Mouse (Mus musculus) heart, postnatal 0 days (tissue): ENCODE data around the gene Slc4a10.

Experiments
- CTCF ChIP-seq: IDR thresholded peaks from 2 replicates; pipeline ENCODE4 v1.5.1; 2016; ENCODE audit warnings: antibody characterized with exemption, control low read depth, low read depth
- EP300 ChIP-seq: IDR thresholded peaks from 2 replicates; pipeline ENCODE4 v1.6.1; 2016; ENCODE audit warnings: antibody characterized with exemption, low read depth

DNA sequence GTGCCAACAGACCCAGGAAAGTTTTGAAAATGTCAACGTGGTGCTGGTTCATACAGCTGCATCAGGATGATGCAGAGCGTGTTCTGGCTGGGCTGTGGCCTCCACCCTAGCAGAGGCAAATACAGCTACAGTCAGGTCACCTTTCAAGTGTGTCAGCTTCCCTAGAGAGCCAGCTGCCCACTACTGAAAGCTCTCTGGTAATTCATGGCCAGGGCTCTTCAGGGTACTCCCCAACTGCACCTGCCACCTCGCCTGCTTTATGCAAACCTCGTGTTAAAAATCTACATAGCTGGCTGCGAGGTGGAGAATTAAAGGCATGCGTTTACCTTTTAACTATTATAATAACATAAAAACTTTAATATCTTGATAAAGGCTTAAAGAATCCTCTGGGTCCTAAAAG lies 298.1 kb downstream of the Slc4a10 start:
- TF ChIP-seq CTCF (no peak), EP300 (no peak)
